Mouse (Mus musculus): ENCODE data around the gene Hsd17b2. TPM values are rescaled to one million over a fixed set of nuclear protein-coding genes. Genes with fewer than 3 reads are reported as not detected.
"Not testable (repeated sequence)": the region's sequence is repeated elsewhere in the genome, so short reads cannot be mapped to it uniquely, and the experiment has no call there.

Gene Hsd17b2
- total and polyA plus RNA-seq, 2 experiments = 259 to 380 TPM

DNA sequence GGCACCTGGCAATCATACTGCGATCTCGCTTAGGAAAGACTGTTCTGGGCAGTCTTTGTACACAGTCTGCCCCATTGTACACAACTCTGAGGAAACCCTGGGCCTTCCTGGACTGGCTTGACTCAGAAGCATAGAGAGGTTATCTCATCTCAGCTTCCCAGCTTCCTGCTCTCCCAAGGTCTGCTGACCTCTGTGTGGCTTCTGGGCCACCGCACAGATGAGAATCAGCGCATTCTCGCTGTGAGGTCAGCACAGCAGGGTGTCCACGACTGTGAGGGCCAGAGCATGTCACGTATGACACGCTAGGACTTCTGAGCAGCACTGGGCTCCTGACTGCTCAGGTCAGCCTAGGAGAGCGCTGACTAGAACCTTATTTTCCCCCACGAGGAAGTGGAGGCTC lies 29.3 kb downstream of the Hsd17b2 start:
- H3K4me1 ChIP-seq (ENCODE audit: control insufficient read depth, insufficient read depth, low read length) = peaks cover 14% of the 10 kb centered on the region
- H3K36me3 ChIP-seq (ENCODE audit: control insufficient read depth, insufficient read depth, low read length) = peaks cover 22% of the 10 kb centered on the region
- 44% methylated on average over 10 of the region's 10 CpGs for WGBS
- H3K27ac ChIP-seq (replicated peaks; ENCODE audit: insufficient read depth, low read depth, low read length) = no peak overlapping the region
- no peak for TF ChIP-seq POLR2A (IDR thresholded peaks at IDR 0.05; ENCODE audit: extremely low read depth, insufficient read depth, low read length)
- TF ChIP-seq CTCF (IDR thresholded peaks at IDR 0.05; ENCODE audit: low read depth, low read length) = no peak
- peak; percentile 38 for DNase-seq (ENCODE audit: extremely low read depth, low read depth, low spot score)
- H3K9ac ChIP-seq (ENCODE audit: low read depth, low read length) = no peak overlapping the region
- no peak overlapping the region for H3K4me3 ChIP-seq (ENCODE audit: insufficient read depth, low read depth, low read length)
- H3K27me3 ChIP-seq (ENCODE audit: control insufficient read depth, insufficient read depth, low read length) = no peaks in the 10 kb centered on the region
- H3K79me2 ChIP-seq (ENCODE audit: control insufficient read depth, insufficient read depth, low read length) = peaks cover 7% of the 10 kb centered on the region

DNA sequence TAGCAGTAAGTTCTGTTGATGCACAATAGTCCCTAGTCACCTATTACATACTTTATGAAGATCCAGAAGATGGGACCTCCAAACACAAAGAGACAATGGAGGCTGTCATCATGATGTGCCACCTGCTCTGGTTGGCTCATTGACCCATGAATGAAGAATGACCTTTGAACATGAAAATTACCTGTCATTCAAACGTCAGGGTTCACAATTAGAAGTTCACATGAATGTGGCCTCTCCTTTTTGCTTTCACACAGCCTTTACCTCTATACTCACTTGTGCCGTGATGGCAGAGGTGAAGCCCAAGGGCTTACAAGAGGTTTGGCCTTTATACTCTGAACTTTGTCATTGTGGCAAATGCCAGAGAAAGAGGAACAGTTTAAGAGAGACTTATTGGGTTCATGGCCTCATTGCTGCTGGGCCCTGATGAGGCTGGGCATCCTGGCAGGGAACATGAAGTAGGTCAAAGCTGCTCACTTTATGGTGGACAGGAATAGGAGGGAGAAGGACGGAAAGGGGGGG lies 35.0 kb downstream of the Hsd17b2 start:
- H3K4me3 ChIP-seq (ENCODE audit: insufficient read depth, low read depth, low read length) = no peak overlapping the region
- H3K79me2 ChIP-seq (ENCODE audit: control insufficient read depth, insufficient read depth, low read length) = no peaks in the 10 kb centered on the region
- H3K27me3 ChIP-seq (ENCODE audit: control insufficient read depth, insufficient read depth, low read length) = no peaks in the 10 kb centered on the region
- H3K27ac ChIP-seq (replicated peaks; ENCODE audit: insufficient read depth, low read depth, low read length) = no peak overlapping the region
- peaks cover 34% of the 10 kb centered on the region for H3K36me3 ChIP-seq (ENCODE audit: control insufficient read depth, insufficient read depth, low read length)
- H3K4me1 ChIP-seq (ENCODE audit: control insufficient read depth, insufficient read depth, low read length) = peaks cover 16% of the 10 kb centered on the region
- WGBS = 17% methylated on average over 3 of the region's 3 CpGs
- no peak overlapping the region for H3K9ac ChIP-seq (ENCODE audit: low read depth, low read length)
- DNase-seq (ENCODE audit: extremely low read depth, low read depth, low spot score) = peak; percentile 92
- TF ChIP-seq CTCF (IDR thresholded peaks at IDR 0.05; ENCODE audit: low read depth, low read length) (no peak), POLR2A (IDR thresholded peaks at IDR 0.05; ENCODE audit: extremely low read depth, insufficient read depth, low read length) (no peak)

DNA sequence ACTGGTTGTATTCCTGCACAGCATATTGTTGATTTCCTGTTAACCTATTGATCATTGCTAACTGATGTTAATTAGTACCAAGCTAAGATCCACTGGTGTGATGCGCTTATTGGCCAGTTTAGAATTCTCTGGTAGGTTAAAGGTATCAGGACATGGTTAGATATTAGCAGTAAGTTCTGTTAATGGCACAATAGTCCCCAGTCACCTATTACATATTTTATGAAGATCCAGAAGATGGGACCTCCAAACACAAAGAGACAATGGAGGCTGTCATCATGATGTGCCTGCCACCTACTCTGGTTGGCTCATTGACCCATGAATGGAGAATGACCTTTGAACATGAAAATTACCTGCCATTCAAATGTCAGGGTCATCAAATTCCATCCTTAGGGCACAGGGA lies 36.5 kb downstream of the Hsd17b2 start:
- H3K4me3 ChIP-seq (ENCODE audit: insufficient read depth, low read depth, low read length); DNase-seq (ENCODE audit: extremely low read depth, low read depth, low spot score); H3K9ac ChIP-seq (ENCODE audit: low read depth, low read length); H3K27me3 ChIP-seq (ENCODE audit: control insufficient read depth, insufficient read depth, low read length); H3K79me2 ChIP-seq (ENCODE audit: control insufficient read depth, insufficient read depth, low read length); H3K27ac ChIP-seq (replicated peaks; ENCODE audit: insufficient read depth, low read depth, low read length): not testable (repeated sequence)
- WGBS = 89% methylated on average over 1 of the region's 1 CpGs
- Histone ChIP-seq H3K36me3 (ENCODE audit: control insufficient read depth, insufficient read depth, low read length) (peaks cover 34% of the 10 kb centered on the region), H3K4me1 (ENCODE audit: control insufficient read depth, insufficient read depth, low read length) (peaks cover 24% of the 10 kb centered on the region)

DNA sequence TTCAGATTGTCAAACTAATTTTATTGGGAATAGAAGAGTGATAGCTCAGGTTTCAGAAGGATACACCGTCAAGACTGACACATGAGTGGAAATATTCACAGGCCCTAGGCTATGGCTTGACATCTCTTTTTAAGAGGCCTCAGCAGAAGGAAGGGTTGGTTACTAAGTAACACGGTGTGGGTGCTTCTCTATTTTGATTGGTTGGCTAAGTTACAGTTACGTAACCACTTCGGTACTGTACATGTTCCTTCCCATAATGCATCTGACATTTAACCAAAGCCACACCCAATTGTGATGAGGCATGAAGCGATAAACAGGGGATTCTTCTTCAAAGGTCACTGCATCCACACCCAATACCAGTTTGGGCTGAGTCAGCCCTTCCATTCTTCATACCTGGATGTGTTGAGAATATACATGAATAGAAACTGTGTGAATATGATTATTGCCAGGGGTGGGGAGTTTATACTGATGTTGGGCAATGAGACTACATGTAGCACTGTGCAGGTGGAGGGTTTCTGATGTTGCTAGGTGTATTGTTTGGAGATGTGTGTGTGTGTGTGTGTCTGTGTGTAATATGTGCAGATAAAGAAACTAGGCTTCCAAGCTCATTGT lies 38.8 kb downstream of the Hsd17b2 start:
- 64% methylated on average over 5 of the region's 5 CpGs for WGBS
- no peak overlapping the region for H3K9ac ChIP-seq (ENCODE audit: low read depth, low read length)
- H3K4me3 ChIP-seq (ENCODE audit: insufficient read depth, low read depth, low read length) = no peak overlapping the region
- H3K27me3 ChIP-seq (ENCODE audit: control insufficient read depth, insufficient read depth, low read length) = no peaks in the 10 kb centered on the region
- DNase-seq (ENCODE audit: extremely low read depth, low read depth, low spot score) = peak; percentile 40
- no peaks in the 10 kb centered on the region for H3K79me2 ChIP-seq (ENCODE audit: control insufficient read depth, insufficient read depth, low read length)
- H3K4me1 ChIP-seq (ENCODE audit: control insufficient read depth, insufficient read depth, low read length) = peaks cover 24% of the 10 kb centered on the region
- peaks cover 21% of the 10 kb centered on the region for H3K36me3 ChIP-seq (ENCODE audit: control insufficient read depth, insufficient read depth, low read length)
- H3K27ac ChIP-seq (replicated peaks; ENCODE audit: insufficient read depth, low read depth, low read length) = no peak overlapping the region
- TF ChIP-seq CTCF (IDR thresholded peaks at IDR 0.05; ENCODE audit: low read depth, low read length) = no peak
- TF ChIP-seq POLR2A (IDR thresholded peaks at IDR 0.05; ENCODE audit: extremely low read depth, insufficient read depth, low read length) = no peak

DNA sequence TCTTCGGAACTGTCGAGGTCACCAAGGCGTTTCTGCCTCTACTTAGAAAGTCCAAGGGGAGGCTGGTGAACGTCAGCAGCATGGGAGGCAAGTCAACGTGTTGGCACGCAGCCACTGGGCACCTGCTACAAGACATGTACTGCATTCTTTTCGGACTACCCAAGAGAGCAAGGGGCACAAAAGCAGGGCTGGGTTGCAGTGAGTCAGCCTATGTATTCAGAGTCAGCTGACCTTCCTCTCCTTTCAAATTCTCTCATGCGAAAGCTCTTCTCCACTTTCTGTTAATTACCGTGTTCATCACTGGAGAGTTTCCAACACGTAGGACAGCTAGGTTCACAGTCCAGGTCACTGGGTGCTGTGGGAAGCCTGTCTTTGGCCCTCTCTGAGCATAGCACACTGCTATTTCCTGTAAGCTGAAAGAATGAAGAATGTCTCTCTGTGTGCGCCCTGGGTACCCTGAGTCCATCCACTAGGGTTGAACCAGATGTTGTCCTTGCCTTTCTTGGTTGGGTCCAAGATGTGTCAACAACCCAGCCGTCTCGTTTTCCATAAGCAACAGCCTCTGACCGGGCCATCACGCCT lies 40.8 kb downstream of the Hsd17b2 start:
- no peak for TF ChIP-seq CTCF (IDR thresholded peaks at IDR 0.05; ENCODE audit: low read depth, low read length)
- no peak for TF ChIP-seq POLR2A (IDR thresholded peaks at IDR 0.05; ENCODE audit: extremely low read depth, insufficient read depth, low read length)
- Histone ChIP-seq H3K27me3 (ENCODE audit: control insufficient read depth, insufficient read depth, low read length) (no peaks in the 10 kb centered on the region), H3K27ac (replicated peaks; ENCODE audit: insufficient read depth, low read depth, low read length) (no peak overlapping the region; the same call in 1 of the 2 replicates)

DNA sequence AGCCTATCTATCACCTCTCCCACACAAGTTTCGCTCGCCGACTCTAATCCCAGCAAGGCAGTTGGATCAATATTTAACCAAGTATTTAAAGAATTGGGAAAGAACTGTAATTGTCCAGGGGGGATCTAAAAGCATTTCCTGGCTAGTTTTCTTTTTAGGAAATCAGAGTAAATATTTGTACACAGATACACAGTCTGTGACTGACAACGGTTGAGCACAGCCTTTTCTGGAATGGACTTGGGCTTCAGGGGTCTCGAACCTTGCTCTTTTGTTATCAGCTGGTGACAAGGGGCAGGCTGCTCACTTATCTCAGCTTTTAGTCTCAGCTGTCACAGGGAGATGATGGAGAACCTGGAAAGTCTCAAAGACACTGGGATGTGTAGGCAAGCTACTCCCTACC lies 44.9 kb downstream of the Hsd17b2 start:
- H3K27ac ChIP-seq (replicated peaks; ENCODE audit: insufficient read depth, low read depth, low read length) = peak overlapping the region; percentile 58; the same call in 1 of the 2 replicates
- 15% methylated on average over 5 of the region's 5 CpGs for whole genome bisulfite sequencing
- H3K4me1 ChIP-seq (ENCODE audit: control insufficient read depth, insufficient read depth, low read length) = peaks cover 27% of the 10 kb centered on the region
- H3K4me3 ChIP-seq (ENCODE audit: insufficient read depth, low read depth, low read length) = no peak overlapping the region
- peaks cover 2% of the 10 kb centered on the region; the same call in 1 of the 2 replicates for H3K79me2 ChIP-seq (ENCODE audit: control insufficient read depth, insufficient read depth, low read length)
- TF ChIP-seq CTCF (IDR thresholded peaks at IDR 0.05; ENCODE audit: low read depth, low read length) = no peak
- TF ChIP-seq POLR2A (IDR thresholded peaks at IDR 0.05; ENCODE audit: extremely low read depth, insufficient read depth, low read length) = no peak
- no peaks in the 10 kb centered on the region for H3K27me3 ChIP-seq (ENCODE audit: control insufficient read depth, insufficient read depth, low read length)
- DNase-seq (ENCODE audit: extremely low read depth, low read depth, low spot score) = peak; percentile 75
- H3K9ac ChIP-seq (ENCODE audit: low read depth, low read length) = no peak overlapping the region
- H3K36me3 ChIP-seq (ENCODE audit: control insufficient read depth, insufficient read depth, low read length) = peaks cover 23% of the 10 kb centered on the region

More for the DNA sequence above, 40.8 kb downstream of the Hsd17b2 start:
- H3K36me3 ChIP-seq (ENCODE audit: control insufficient read depth, insufficient read depth, low read length) = peaks cover 13% of the 10 kb centered on the region; the same call in 1 of the 2 replicates
- H3K9ac ChIP-seq (ENCODE audit: low read depth, low read length) = no peak overlapping the region
- 37% methylated on average over 15 of the region's 15 CpGs for WGBS
- peaks cover 29% of the 10 kb centered on the region for H3K4me1 ChIP-seq (ENCODE audit: control insufficient read depth, insufficient read depth, low read length)
- H3K4me3 ChIP-seq (ENCODE audit: insufficient read depth, low read depth, low read length) = no peak overlapping the region
- no peaks in the 10 kb centered on the region for H3K79me2 ChIP-seq (ENCODE audit: control insufficient read depth, insufficient read depth, low read length)
- peak; percentile 86 for DNase-seq (ENCODE audit: extremely low read depth, low read depth, low spot score)

All from liver, adult 2 months (tissue).